Mouse (Mus musculus): Measurements from ENCODE around the gene Arhgap32. TPM values are rescaled to one million over a fixed set of nuclear protein-coding genes. Genes with fewer than 3 reads are reported as not detected.

The Arhgap32 gene
- polyA plus RNA-seq, 1 experiment from 2014 or later = 0.51 TPM

DNA sequence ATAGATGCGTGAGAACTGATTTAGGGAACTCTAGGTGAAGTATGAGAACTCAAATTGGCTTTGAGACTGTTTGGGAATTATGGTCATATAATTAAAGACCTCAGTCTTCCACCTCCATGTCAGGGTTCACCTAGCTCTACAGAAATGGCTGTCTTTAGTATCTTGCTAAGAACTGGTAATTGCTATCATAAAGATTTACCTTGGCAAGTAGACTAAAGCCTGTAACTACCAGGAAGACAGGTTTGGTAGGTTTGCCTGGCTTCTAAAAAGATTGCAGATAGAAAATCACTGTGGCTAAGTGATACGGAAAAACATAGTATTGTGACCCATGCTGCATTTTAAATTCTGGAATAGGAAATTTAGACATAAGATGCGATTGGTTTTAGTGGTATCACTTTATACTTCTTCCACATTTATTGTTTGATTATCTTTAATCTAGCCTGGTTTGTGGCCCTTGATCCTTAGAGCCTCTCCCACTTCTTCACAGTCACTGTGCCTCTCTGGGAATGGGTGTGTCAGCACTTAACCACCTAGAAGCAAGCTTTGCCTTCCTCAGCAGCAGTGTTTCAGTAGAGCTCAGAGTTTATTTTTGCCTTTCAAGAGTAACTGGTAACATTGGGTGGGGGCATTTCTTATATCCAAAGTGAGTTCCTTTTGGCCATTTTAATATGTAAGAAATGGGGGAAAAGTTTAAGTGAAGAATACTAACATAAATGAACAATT lies 119.0 kb downstream of the Arhgap32 start:
- 76% methylated on average over 3 of the region's 3 CpGs for WGBS (ENCODE audit: insufficient replicate concordance)
- Histone ChIP-seq H3K4me1 (replicated peaks) (peaks cover 8% of the 10 kb centered on the region; the same call in 1 of the 2 replicates), H3K4me3 (replicated peaks) (no peak overlapping the region), H3K27ac (replicated peaks) (no peak overlapping the region), H3K9me3 (replicated peaks) (no peaks in the 10 kb centered on the region), H3K4me2 (no peak overlapping the region), H3K9ac (no peak overlapping the region), H3K27me3 (no peaks in the 10 kb centered on the region), H3K36me3 (replicated peaks) (no peaks in the 10 kb centered on the region)
- ATAC-seq (ENCODE audit: insufficient read depth) = no peak

DNA sequence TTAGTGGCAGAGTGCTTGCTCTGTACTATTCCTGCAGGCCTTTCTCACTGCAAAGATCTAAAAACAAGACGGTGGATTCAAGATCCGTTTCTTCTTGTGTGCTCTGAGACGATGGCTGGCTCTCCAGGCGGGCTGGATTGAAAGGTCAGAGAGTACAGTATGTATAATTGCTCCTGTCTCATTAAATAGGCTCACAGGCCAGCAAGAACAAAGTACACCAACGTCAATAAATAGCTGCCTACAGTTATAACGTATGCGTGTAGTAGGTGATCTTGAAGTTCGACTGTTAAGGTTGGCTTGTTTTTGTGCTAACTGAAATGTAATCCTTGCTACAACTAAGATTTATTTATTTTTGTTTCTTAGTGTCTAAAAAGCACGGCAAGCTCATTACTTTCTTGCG lies 123.0 kb downstream of the Arhgap32 start:
- Histone ChIP-seq H3K4me2 (no peak overlapping the region), H3K9me3 (replicated peaks) (no peaks in the 10 kb centered on the region), H3K9ac (no peak overlapping the region), H3K27ac (replicated peaks) (no peak overlapping the region), H3K36me3 (replicated peaks) (no peaks in the 10 kb centered on the region), H3K4me3 (replicated peaks) (no peak overlapping the region), H3K4me1 (replicated peaks) (peaks cover 8% of the 10 kb centered on the region; the same call in 1 of the 2 replicates), H3K27me3 (no peaks in the 10 kb centered on the region)
- WGBS (ENCODE audit: insufficient replicate concordance) = 75% methylated on average over 10 of the region's 10 CpGs
- no peak for ATAC-seq (ENCODE audit: insufficient read depth)

DNA sequence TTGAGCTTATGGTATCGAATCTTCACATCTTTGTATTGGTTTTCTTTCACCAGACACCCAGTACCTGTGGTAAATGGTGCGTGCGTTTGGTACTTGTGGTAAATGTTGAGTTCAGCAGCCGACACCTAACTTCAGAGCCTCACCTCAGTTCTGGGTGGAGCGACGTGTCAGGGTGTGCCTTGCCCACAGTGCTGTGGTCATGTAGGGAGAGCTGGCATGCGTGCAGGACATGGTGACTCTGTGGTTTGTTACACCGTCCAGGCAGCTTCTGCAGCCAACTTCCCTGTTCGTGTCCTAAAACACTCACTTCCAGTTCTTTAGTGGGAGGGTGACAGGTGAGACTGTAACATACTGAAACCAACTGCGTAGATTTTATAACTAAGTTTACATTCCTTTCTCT lies 123.5 kb downstream of the Arhgap32 start:
- Histone ChIP-seq H3K4me3 (replicated peaks) (no peak overlapping the region), H3K36me3 (replicated peaks) (no peaks in the 10 kb centered on the region), H3K9ac (no peak overlapping the region), H3K4me2 (no peak overlapping the region), H3K9me3 (replicated peaks) (no peaks in the 10 kb centered on the region), H3K4me1 (replicated peaks) (peaks cover 8% of the 10 kb centered on the region; the same call in 1 of the 2 replicates), H3K27ac (replicated peaks) (no peak overlapping the region), H3K27me3 (no peaks in the 10 kb centered on the region)
- WGBS (ENCODE audit: insufficient replicate concordance) = 54% methylated on average over 10 of the region's 10 CpGs
- ATAC-seq (ENCODE audit: insufficient read depth) = no peak

DNA sequence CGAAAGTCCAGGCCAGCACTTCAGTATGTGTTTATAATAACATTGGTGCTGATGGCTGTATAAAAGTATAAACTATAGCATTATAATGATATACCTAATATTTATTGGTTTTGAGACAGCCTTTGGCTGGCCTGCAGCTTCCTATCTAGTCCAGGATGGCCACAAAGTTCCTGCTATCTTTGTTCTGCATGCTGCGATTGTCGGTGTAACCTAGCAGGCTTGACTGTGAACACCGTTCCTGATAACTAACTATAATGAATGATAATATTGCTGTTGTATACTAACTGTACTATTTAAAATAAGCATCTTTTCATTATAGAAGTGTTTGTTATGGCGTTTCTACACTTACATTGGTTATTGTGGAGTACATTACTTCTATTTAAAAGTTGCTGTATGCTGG lies 124.5 kb downstream of the Arhgap32 start:
- 0 out of 2 replicates have a peak, but pooled peaks have one; percentile 25 for ATAC-seq (ENCODE audit: insufficient read depth)
- H3K4me1 ChIP-seq (replicated peaks) = peaks cover 8% of the 10 kb centered on the region; the same call in 1 of the 2 replicates
- no peak overlapping the region for H3K4me2 ChIP-seq
- H3K27ac ChIP-seq (replicated peaks) = no peak overlapping the region
- no peak overlapping the region for H3K9ac ChIP-seq
- 42% methylated on average over 5 of the region's 5 CpGs for WGBS (ENCODE audit: insufficient replicate concordance)
- no peak overlapping the region for H3K4me3 ChIP-seq (replicated peaks)
- no peaks in the 10 kb centered on the region for H3K27me3 ChIP-seq
- H3K36me3 ChIP-seq (replicated peaks) = no peaks in the 10 kb centered on the region
- no peaks in the 10 kb centered on the region for H3K9me3 ChIP-seq (replicated peaks)

DNA sequence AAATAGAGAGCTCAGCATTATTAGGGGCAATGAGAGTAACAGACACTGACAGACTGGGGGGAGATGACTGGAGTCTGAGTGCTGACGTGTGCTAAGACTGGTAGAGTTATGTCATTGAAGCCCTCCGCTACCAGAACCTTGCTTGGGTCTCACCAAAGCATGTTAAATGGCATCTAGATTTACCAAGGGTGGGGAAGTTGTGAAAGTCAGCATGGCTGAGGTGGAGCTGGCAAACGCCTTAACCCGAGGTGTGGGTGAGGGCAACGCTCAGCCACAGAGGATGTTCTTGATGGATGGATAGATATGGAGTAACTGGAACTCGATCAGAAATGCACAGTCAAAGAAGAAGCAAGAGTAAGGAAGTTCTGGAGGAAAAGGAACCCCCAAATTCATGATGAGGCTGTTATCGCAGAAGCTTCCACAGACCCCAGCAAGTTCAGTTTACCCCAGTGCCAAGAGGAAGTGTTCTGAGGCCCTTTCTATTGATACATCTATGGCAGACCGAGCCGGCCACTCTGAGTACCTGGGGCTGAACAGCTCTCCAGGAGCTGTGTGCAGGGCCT lies 125.8 kb downstream of the Arhgap32 start:
- ATAC-seq (ENCODE audit: insufficient read depth) = no peak
- Histone ChIP-seq H3K9me3 (replicated peaks) (no peaks in the 10 kb centered on the region), H3K9ac (no peak overlapping the region), H3K27me3 (no peaks in the 10 kb centered on the region), H3K27ac (replicated peaks) (no peak overlapping the region), H3K36me3 (replicated peaks) (no peaks in the 10 kb centered on the region), H3K4me1 (replicated peaks) (peaks cover 8% of the 10 kb centered on the region; the same call in 1 of the 2 replicates), H3K4me3 (replicated peaks) (no peak overlapping the region), H3K4me2 (no peak overlapping the region)
- 40% methylated on average over 9 of the region's 9 CpGs for WGBS (ENCODE audit: insufficient replicate concordance)

DNA sequence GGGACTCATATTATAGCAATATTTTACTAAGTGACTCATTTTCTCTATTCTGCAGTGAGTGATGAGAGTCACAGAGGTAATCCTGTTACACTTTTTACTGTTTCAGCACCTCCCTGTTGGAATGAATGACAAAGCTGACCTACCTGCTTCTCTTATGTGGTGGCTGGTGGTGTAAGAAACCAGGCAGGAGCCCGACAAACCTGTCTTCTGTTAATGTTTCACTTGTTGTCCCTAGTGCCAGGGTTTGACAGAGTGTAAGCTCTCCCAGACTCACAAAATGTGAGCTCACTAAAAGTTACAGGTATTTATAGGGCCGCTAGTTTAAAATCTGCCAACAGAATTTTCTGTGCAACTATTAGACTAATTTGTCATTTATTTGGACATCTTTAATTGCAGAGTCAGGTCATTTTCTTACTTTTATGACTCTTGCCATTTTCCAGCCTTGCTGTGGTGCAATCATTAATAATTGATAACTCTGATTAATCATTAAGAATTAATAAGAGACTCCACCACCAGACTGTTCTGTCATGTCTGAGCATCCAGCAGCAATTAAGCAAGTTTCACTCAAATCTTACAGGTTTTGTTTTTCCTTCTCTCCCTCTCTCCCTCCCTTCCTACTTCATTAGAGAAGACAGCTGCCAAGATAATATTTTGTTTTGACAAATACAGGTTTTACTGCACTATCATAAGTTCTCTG lies 127.1 kb downstream of the Arhgap32 start:
- Histone ChIP-seq H3K36me3 (replicated peaks) (no peaks in the 10 kb centered on the region), H3K4me2 (no peak overlapping the region), H3K4me3 (replicated peaks) (no peak overlapping the region), H3K9me3 (replicated peaks) (no peaks in the 10 kb centered on the region), H3K27ac (replicated peaks) (no peak overlapping the region), H3K9ac (no peak overlapping the region), H3K4me1 (replicated peaks) (peaks cover 8% of the 10 kb centered on the region; the same call in 1 of the 2 replicates), H3K27me3 (no peaks in the 10 kb centered on the region)
- ATAC-seq (ENCODE audit: insufficient read depth) = no peak
- 51% methylated on average over 2 of the region's 2 CpGs for WGBS (ENCODE audit: insufficient replicate concordance)

DNA sequence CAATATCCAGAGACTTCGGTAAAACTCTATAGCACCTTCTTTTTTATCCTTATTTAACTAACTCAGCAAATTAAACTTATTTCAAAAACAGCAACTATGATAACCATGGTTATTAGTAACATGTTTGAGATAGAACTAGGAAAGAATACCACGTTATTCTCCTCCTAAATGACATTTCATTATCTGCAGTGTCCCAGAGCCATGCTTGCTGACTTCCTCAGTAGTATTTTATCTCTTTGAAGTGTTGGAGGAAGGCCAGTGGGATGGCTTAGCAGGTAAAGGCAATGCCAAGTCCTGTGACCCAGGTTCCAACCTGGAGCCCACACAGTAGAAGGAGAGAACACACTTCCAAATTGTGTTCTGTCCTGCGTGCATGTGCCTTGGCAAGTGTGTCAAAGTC lies 129.3 kb downstream of the Arhgap32 start:
- H3K4me2 ChIP-seq = no peak overlapping the region
- 52% methylated on average over 3 of the region's 3 CpGs for WGBS (ENCODE audit: insufficient replicate concordance)
- no peaks in the 10 kb centered on the region for H3K27me3 ChIP-seq
- H3K4me3 ChIP-seq (replicated peaks) = no peak overlapping the region
- H3K36me3 ChIP-seq (replicated peaks) = no peaks in the 10 kb centered on the region
- no peak overlapping the region for H3K27ac ChIP-seq (replicated peaks)
- no peaks in the 10 kb centered on the region for H3K9me3 ChIP-seq (replicated peaks)
- no peak overlapping the region for H3K9ac ChIP-seq
- no peak for ATAC-seq (ENCODE audit: insufficient read depth)
- no peaks in the 10 kb centered on the region for H3K4me1 ChIP-seq (replicated peaks)

DNA sequence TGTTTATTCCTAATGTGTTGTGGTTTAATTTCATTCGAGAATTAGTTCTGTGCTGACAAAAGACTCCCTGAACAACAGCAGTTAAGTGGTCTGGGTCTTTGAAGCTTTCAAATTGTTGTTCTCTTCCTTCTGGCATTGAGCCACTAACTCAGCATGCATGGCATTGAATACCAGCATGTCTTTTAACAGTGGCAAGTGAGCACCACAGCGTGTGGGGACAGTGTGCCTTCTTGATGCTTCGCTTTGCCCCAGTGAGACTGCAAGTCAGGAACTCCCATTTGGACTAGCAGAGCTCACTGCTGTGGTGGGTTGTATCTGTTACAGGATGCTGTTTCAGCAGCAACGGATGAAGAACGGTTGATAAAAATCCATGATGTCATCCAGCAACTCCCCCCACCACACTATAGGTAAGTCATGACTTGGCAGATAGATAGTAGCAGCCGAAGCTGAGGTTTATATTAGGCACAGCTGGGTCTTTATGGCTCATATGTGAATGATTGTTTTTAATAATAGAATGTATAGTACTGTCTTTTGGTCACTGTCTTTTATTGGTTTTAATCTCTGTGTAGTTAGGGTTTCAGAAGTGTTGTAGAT lies 130.3 kb downstream of the Arhgap32 start:
- no peak overlapping the region for H3K27ac ChIP-seq (replicated peaks)
- H3K36me3 ChIP-seq (replicated peaks) = no peaks in the 10 kb centered on the region
- no peaks in the 10 kb centered on the region for H3K9me3 ChIP-seq (replicated peaks)
- no peak overlapping the region for H3K4me2 ChIP-seq
- no peak for ATAC-seq (ENCODE audit: insufficient read depth)
- no peak overlapping the region for H3K4me3 ChIP-seq (replicated peaks)
- 47% methylated on average over 6 of the region's 6 CpGs for WGBS (ENCODE audit: insufficient replicate concordance)
- no peak overlapping the region for H3K9ac ChIP-seq
- H3K4me1 ChIP-seq (replicated peaks) = no peaks in the 10 kb centered on the region
- H3K27me3 ChIP-seq = no peaks in the 10 kb centered on the region

DNA sequence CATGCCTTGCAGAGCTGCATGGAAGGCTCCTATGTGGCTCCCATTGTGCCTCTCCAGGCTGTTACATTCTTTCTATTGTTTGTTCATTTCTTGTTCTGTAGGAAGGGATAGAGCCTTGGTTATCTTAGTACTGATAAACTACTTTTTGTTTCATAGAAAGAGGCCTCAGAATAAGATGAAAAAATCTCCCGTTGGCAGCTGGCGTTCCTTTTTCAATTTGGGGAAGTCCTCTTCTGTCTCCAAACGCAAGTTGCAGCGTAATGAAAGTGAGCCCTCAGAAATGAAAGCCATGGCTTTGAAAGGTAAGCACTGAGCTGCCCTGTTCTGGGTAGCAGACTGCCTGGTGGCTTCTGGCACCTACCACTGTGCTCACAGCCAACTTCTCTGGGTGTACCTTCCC lies 134.6 kb downstream of the Arhgap32 start:
- WGBS (ENCODE audit: insufficient replicate concordance) = 32% methylated on average over 4 of the region's 4 CpGs
- ATAC-seq (ENCODE audit: insufficient read depth) = no peak

DNA sequence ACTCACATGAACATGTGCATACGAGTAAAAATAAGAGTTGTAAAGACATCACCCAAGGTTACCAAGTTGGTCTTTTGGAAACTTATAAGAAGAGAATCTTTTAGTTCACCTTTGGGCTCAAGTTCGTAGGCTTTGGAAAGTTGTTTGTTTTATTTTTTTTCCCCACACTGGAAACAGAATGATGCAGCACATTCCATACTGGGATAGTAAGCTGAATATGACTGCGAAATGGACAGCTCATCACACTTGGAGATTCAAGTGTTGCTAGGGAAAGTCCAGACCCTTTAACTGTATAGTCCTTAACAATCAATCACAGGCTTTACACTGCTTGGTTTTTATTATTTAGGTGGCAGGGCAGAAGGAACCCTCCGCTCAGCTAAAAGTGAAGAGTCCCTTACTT lies 137.8 kb downstream of the Arhgap32 start:
- 65% methylated on average over 4 of the region's 4 CpGs for whole genome bisulfite sequencing (ENCODE audit: insufficient replicate concordance)
- Histone ChIP-seq H3K9me3 (replicated peaks) (no peaks in the 10 kb centered on the region), H3K27ac (replicated peaks) (no peak overlapping the region), H3K9ac (no peak overlapping the region), H3K4me2 (no peak overlapping the region), H3K36me3 (replicated peaks) (no peaks in the 10 kb centered on the region), H3K27me3 (no peaks in the 10 kb centered on the region), H3K4me3 (replicated peaks) (no peak overlapping the region), H3K4me1 (replicated peaks) (no peaks in the 10 kb centered on the region)
- no peak for ATAC-seq (ENCODE audit: insufficient read depth)

More for the DNA sequence above, 134.6 kb downstream of the Arhgap32 start:
- Histone ChIP-seq H3K36me3 (replicated peaks) (no peaks in the 10 kb centered on the region), H3K9me3 (replicated peaks) (no peaks in the 10 kb centered on the region), H3K4me2 (no peak overlapping the region), H3K4me1 (replicated peaks) (no peaks in the 10 kb centered on the region), H3K4me3 (replicated peaks) (no peak overlapping the region), H3K27me3 (no peaks in the 10 kb centered on the region), H3K27ac (replicated peaks) (no peak overlapping the region), H3K9ac (no peak overlapping the region)

DNA sequence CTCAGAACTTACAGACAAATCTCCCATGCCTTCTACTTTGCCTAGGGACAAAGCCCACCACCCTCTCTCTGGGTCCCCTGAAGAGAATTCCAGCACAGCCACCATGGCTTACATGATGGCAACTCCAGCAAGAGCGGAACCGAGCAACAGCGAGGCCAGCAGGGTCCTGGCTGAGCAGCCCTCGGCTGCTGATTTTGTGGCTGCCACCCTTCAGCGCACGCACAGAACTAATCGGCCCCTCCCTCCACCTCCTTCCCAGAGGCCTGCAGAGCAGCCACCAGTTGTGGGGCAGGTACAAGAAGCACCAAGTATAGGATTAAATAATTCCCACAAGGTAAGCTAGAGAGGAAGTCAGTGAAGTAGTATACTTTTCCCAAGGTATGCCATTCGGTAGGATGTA lies 141.4 kb downstream of the Arhgap32 start:
- Histone ChIP-seq H3K4me3 (replicated peaks) (no peak overlapping the region), H3K36me3 (replicated peaks) (no peaks in the 10 kb centered on the region), H3K27me3 (no peaks in the 10 kb centered on the region), H3K9me3 (replicated peaks) (no peaks in the 10 kb centered on the region), H3K27ac (replicated peaks) (no peak overlapping the region), H3K4me1 (replicated peaks) (no peaks in the 10 kb centered on the region), H3K9ac (no peak overlapping the region), H3K4me2 (no peak overlapping the region)
- WGBS (ENCODE audit: insufficient replicate concordance) = 85% methylated on average over 8 of the region's 8 CpGs
- ATAC-seq (ENCODE audit: insufficient read depth) = no peak
